Mouse (Mus musculus) hindbrain, embryonic 12.5 days (tissue): ENCODE measurements at regions not wholly inside any gene's neighbourhood (a gene's known extent, or its start where the extent isn't known, plus 50 kb on each side); places are given as distances from the start of the nearest gene placed in this dataset.

ENCODE experiments used
- ATAC-seq: fragments of 200-750 bp; cut with Nextera tagmentation; 2 replicates; pipeline ENCODE4 v1.8.0; 2017; ENCODE audit warnings: moderate TSS enrichment; ENCODE audit not compliant: low FRiP score
- H3K27ac ChIP-seq: fragments of 300-500 bp; sonication (generic); 2 replicates; pipeline ENCODE4 v1.5.1; 2016; ENCODE audit warnings: mild to moderate bottlenecking
- H3K27me3 ChIP-seq: fragments of 300-500 bp; sonication (generic); 2 replicates; pipeline ENCODE4 v1.6.1; 2016; ENCODE audit warnings: mild to moderate bottlenecking
- H3K36me3 ChIP-seq: fragments of 300-500 bp; sonication (generic); 2 replicates; pipeline ENCODE4 v1.6.1; 2016; ENCODE audit warnings: mild to moderate bottlenecking
- H3K4me1 ChIP-seq: fragments of 300-500 bp; sonication (generic); 2 replicates; pipeline ENCODE4 v1.6.1; 2016
- H3K4me2 ChIP-seq: fragments of 300-500 bp; sonication (generic); replicated peaks from 2 replicates; pipeline ENCODE4 v1.6.1; 2016; ENCODE audit warnings: mild to moderate bottlenecking
- H3K4me3 ChIP-seq: fragments of 300-500 bp; sonication (generic); 2 replicates; pipeline ENCODE4 v1.5.1; 2016; ENCODE audit warnings: mild to moderate bottlenecking
- H3K9ac ChIP-seq: fragments of 300-500 bp; sonication (generic); 2 replicates; pipeline ENCODE4 v1.6.1; 2016; ENCODE audit warnings: mild to moderate bottlenecking, moderate library complexity
- H3K9me3 ChIP-seq: fragments of 300-500 bp; sonication (generic); replicated peaks from 2 replicates; pipeline ENCODE4 v1.6.1; 2016; ENCODE audit warnings: mild to moderate bottlenecking
- WGBS: fragments of 180-500 bp; shearing (Covaris S2); methylation state at CpG from one replicate; pipeline ENCODE4 v1.1.7; 2016; 5-methylcytosine and 5-hydroxymethylcytosine counted together

GRCm38 (mm10) chr4:32074399-32075296, 110.8 kb downstream of the Map3k7 start:
- WGBS, result 7% methylated on average over 22 of the region's 22 CpGs
- H3K4me3 ChIP-seq, result peak overlapping the region; percentile 22

GRCm38 (mm10) chr4:32076391-32076925, 112.6 kb downstream of the Map3k7 start:
- H3K36me3 ChIP-seq, result no peaks in the 10 kb centered on the region
- 65% methylated on average over 12 of the region's 12 CpGs for WGBS
- H3K27me3 ChIP-seq, result no peaks in the 10 kb centered on the region
- H3K9ac ChIP-seq, result no peak overlapping the region
- H3K9me3 ChIP-seq, result no peaks in the 10 kb centered on the region
- no peak for ATAC-seq
- 0 out of 2 replicates have a peak overlapping the region, but pooled peaks have one; percentile 93 for H3K27ac ChIP-seq
- no peak overlapping the region for H3K4me3 ChIP-seq
- H3K4me1 ChIP-seq, result peaks cover 30% of the 10 kb centered on the region
- H3K4me2 ChIP-seq, result no peak overlapping the region

More at GRCm38 (mm10) chr4:32074399-32075296, 110.8 kb downstream of the Map3k7 start:
- peak; percentile 89 for ATAC-seq
- Histone ChIP-seq H3K27me3 (no peaks in the 10 kb centered on the region), H3K36me3 (no peaks in the 10 kb centered on the region), H3K4me2 (peak overlapping the region; percentile 57), H3K9ac (peak overlapping the region; percentile 45), H3K9me3 (peaks cover 12% of the 10 kb centered on the region), H3K4me1 (peaks cover 30% of the 10 kb centered on the region), H3K27ac (peak overlapping the region; percentile 93)

- Histone ChIP-seq H3K9ac (no peak overlapping the region), H3K4me1 (0 out of 2 replicates have a peak, but pooled peaks cover 9% of the 10 kb centered on the region), H3K4me3 (no peak overlapping the region), H3K27ac (peak overlapping the region; percentile 3), H3K27me3 (no peaks in the 10 kb centered on the region), H3K9me3 (no peaks in the 10 kb centered on the region), H3K4me2 (no peak overlapping the region), H3K36me3 (no peaks in the 10 kb centered on the region)
- ATAC-seq, result no peak
- WGBS, result 37% methylated on average over 8 of the region's 8 CpGs
Observed at GRCm38 (mm10) chr4:32083456-32083855, 119.6 kb downstream of the Map3k7 start.

GRCm38 (mm10) chr4:32084250-32084869, 120.5 kb downstream of the Map3k7 start:
- WGBS, result 92% methylated on average over 10 of the region's 10 CpGs
- H3K4me1 ChIP-seq, result 0 out of 2 replicates have a peak, but pooled peaks cover 9% of the 10 kb centered on the region
- H3K4me2 ChIP-seq, result no peak overlapping the region
- peak overlapping the region; percentile 3; the same call in 1 of the 2 replicates for H3K27ac ChIP-seq
- H3K9me3 ChIP-seq, result no peaks in the 10 kb centered on the region
- H3K27me3 ChIP-seq, result no peaks in the 10 kb centered on the region
- no peak overlapping the region for H3K9ac ChIP-seq
- H3K36me3 ChIP-seq, result no peaks in the 10 kb centered on the region
- no peak overlapping the region for H3K4me3 ChIP-seq
- no peak for ATAC-seq

DNA sequence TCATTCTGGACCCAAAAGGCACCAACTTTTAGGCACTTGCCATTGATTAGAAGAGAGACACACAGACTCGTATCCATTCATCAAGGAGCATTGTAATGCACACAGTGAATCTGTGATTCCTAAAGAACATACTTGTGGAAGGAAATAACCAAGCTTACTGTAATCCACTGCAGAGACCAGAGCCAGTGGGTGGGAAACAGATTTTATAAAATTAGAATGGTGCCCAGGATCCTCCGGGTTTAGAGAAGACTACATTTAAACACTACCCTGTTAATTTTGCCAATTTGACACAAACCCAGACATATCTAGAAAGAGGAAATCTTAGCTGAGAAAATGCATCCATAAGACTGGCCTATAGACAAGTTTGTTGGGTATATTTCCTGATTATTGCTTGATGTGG, 121.1 kb downstream of the Map3k7 start:
- WGBS, result 93% methylated on average over 2 of the region's 2 CpGs

GRCm38 (mm10) chr4:32091086-32091485, 127.2 kb downstream of the Map3k7 start:
- ATAC-seq, result no peak
- Histone ChIP-seq H3K4me3 (no peak overlapping the region), H3K27ac (no peak overlapping the region), H3K4me1 (no peaks in the 10 kb centered on the region), H3K4me2 (no peak overlapping the region), H3K9me3 (no peaks in the 10 kb centered on the region), H3K36me3 (no peaks in the 10 kb centered on the region), H3K27me3 (no peaks in the 10 kb centered on the region), H3K9ac (no peak overlapping the region)
- 90% methylated on average over 10 of the region's 10 CpGs for WGBS

More for the DNA sequence above, 121.1 kb downstream of the Map3k7 start:
- H3K27ac ChIP-seq, result no peak overlapping the region
- ATAC-seq, result no peak
- H3K27me3 ChIP-seq, result no peaks in the 10 kb centered on the region
- H3K4me2 ChIP-seq, result no peak overlapping the region
- no peak overlapping the region for H3K9ac ChIP-seq
- H3K4me3 ChIP-seq, result no peak overlapping the region
- 0 out of 2 replicates have a peak, but pooled peaks cover 9% of the 10 kb centered on the region for H3K4me1 ChIP-seq
- H3K9me3 ChIP-seq, result no peaks in the 10 kb centered on the region
- no peaks in the 10 kb centered on the region for H3K36me3 ChIP-seq

GRCm38 (mm10) chr4:32092320-32093041, 128.6 kb downstream of the Map3k7 start:
- Histone ChIP-seq H3K4me3 (no peak overlapping the region), H3K36me3 (no peaks in the 10 kb centered on the region), H3K4me1 (no peaks in the 10 kb centered on the region), H3K27me3 (no peaks in the 10 kb centered on the region), H3K4me2 (no peak overlapping the region), H3K9ac (no peak overlapping the region), H3K9me3 (no peaks in the 10 kb centered on the region), H3K27ac (no peak overlapping the region)
- 94% methylated on average over 17 of the region's 17 CpGs for WGBS
- no peak for ATAC-seq

GRCm38 (mm10) chr4:32098233-32098632, 134.3 kb downstream of the Map3k7 start:
- H3K27me3 ChIP-seq, result no peaks in the 10 kb centered on the region
- 60% methylated on average over 9 of the region's 9 CpGs for WGBS
- H3K9me3 ChIP-seq, result no peaks in the 10 kb centered on the region
- no peak overlapping the region for H3K4me3 ChIP-seq
- no peak overlapping the region for H3K9ac ChIP-seq
- no peak overlapping the region for H3K4me2 ChIP-seq
- no peaks in the 10 kb centered on the region for H3K36me3 ChIP-seq
- H3K4me1 ChIP-seq, result no peaks in the 10 kb centered on the region
- H3K27ac ChIP-seq, result no peak overlapping the region
- ATAC-seq, result no peak

DNA sequence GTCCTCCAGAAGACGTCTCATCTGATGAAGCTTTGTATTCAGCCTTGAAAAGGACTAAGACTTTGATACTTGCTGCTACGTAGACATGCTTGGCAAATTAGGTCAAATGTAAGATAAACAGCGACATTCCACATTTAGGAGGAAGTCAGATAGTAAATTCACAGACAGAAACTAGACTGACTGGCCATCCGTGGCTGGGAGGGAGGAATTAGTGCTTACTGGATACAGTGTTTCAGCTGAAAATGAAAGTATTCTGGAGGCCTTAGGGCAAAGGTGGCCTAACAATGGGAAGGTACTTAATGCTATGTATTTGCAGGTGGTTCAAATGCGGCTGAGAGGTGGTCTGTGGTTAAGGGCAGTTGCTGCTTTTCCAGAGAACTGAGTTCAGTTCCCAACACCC, 137.1 kb downstream of the Map3k7 start:
- Histone ChIP-seq H3K9ac (no peak overlapping the region), H3K36me3 (no peaks in the 10 kb centered on the region), H3K27me3 (no peaks in the 10 kb centered on the region), H3K9me3 (no peaks in the 10 kb centered on the region), H3K27ac (no peak overlapping the region), H3K4me3 (no peak overlapping the region), H3K4me2 (no peak overlapping the region), H3K4me1 (no peaks in the 10 kb centered on the region)
- 71% methylated on average over 5 of the region's 5 CpGs for WGBS
- ATAC-seq, result no peak

DNA sequence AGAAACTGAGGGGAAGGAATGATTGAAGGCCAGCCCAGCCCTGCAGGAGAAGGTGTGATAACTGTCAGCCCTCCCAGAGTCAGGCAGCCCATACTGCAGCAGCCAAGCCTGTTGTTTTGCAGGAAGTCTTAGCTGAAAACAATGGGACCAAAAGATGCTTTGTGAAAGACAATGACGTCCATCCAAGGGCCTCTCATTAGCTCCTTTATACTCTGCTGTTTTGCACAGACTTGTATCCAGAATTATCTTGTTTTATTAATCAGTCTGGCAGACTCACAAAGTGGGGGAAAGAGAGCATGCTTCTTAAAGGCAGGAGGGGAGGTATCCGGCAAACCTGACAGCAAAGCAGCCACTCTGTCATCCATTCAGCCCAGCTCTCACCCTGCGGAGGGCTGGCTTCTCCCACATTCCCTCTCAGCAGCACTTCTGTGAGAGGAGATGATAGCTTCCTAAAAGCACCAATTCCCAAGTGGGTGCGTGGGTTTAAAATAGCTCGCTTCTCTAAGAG, 131.9 kb upstream of the Bach2 start:
- Histone ChIP-seq H3K4me3 (no peak overlapping the region), H3K4me2 (no peak overlapping the region), H3K36me3 (no peaks in the 10 kb centered on the region), H3K9me3 (no peaks in the 10 kb centered on the region), H3K27me3 (no peaks in the 10 kb centered on the region), H3K27ac (peak overlapping the region; percentile 66), H3K4me1 (peaks cover 8% of the 10 kb centered on the region), H3K9ac (no peak overlapping the region)
- 9% methylated on average over 5 of the region's 5 CpGs for WGBS
- ATAC-seq, result peak; percentile 60

GRCm38 (mm10) chr4:32122320-32122719, 116.3 kb upstream of the Bach2 start:
- Histone ChIP-seq H3K27ac (no peak overlapping the region), H3K36me3 (no peaks in the 10 kb centered on the region), H3K27me3 (no peaks in the 10 kb centered on the region), H3K9ac (no peak overlapping the region), H3K4me2 (no peak overlapping the region), H3K4me1 (no peaks in the 10 kb centered on the region), H3K4me3 (no peak overlapping the region), H3K9me3 (no peaks in the 10 kb centered on the region)
- no peak for ATAC-seq
- WGBS, result 88% methylated on average over 6 of the region's 6 CpGs

GRCm38 (mm10) chr4:32126828-32127227, 111.8 kb upstream of the Bach2 start:
- ATAC-seq, result no peak
- 82% methylated on average over 8 of the region's 8 CpGs for WGBS
- no peaks in the 10 kb centered on the region for H3K36me3 ChIP-seq
- no peak overlapping the region for H3K27ac ChIP-seq
- no peaks in the 10 kb centered on the region for H3K9me3 ChIP-seq
- H3K4me1 ChIP-seq, result no peaks in the 10 kb centered on the region
- H3K4me3 ChIP-seq, result no peak overlapping the region
- no peaks in the 10 kb centered on the region for H3K27me3 ChIP-seq
- H3K9ac ChIP-seq, result no peak overlapping the region
- no peak overlapping the region for H3K4me2 ChIP-seq
